Mouse (Mus musculus): ENCODE data around the gene Osbpl9. TPM values are rescaled to one million over a fixed set of nuclear protein-coding genes. Genes with fewer than 3 reads are reported as not detected.

Osbpl9 gene
- polyA plus RNA-seq, 1 experiment from 2014 or later, result 60.0 TPM

DNA sequence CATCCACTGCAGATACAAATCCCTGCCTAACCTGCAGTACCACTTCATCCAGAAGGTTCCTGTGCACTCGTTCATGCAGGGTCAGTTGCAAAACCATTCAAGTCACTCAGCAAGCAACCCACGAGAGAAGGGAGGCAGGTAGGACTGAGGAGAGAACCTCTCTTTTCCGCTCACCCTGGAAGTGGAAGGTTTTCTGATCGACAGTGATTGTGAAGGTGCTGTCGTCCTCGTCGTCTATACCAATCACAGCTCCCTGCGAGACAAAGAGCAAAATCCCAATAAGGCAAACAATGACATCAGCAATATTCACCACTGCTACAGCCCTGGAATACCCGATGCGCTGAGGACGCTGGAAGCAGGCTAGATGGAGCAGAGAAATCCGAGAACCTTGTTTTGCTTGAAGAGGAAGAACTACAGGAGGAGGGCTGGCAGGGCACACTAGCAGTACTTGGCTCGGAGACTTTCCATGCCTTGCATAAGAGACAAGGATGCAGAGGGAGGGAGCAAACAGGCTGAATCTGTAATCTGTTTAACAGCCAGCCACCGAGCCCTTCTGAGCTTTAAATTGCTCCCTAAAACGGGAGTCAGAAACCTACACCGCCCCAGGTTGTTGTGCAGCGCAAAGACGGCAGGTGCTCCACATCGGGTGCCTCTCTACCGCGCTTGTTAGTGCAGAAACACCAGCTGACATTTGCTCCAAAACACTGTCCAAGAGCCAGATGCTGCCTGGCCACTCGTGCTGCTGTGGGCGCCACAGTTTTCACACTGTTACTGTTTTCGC is 45.4 kb downstream of the Osbpl9 start:
- H3K9ac ChIP-seq, result no peak overlapping the region
- ATAC-seq (ENCODE audit: insufficient read depth) (peak; percentile 64), DNase-seq (peak; percentile 57)

DNA sequence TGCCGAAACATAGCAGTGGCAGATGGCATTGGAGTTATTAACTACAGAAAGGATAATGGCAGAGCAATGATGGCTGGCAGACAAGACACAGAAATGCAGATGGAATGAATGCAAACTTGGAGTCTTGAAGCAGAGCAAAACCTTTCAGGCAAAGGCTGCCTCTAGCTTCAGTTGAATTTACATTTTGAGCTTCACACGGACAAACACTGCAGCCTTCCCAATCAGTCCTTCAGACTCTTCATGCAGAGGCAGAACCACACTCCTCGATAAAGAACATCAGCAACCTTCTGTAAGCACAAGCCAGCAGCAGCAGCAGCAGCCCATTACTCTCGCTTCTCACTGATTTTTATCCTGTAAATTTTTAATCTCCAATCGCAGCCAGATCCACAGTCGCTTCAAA is 46.0 kb downstream of the Osbpl9 start:
- H3K27ac ChIP-seq (ENCODE audit: low read depth), result no peak overlapping the region
- 0 out of 2 replicates have a peak, but pooled peaks cover 3% of the 10 kb centered on the region for H3K4me1 ChIP-seq (ENCODE audit: insufficient read depth)
- H3K9ac ChIP-seq, result 0 out of 2 replicates have a peak overlapping the region, but pooled peaks have one; percentile 4
- no peaks in the 10 kb centered on the region for H3K36me3 ChIP-seq (ENCODE audit: insufficient read depth)
- no peak overlapping the region for H3K4me3 ChIP-seq (ENCODE audit: low read depth, low read length)
- no peak overlapping the region for H3K4me2 ChIP-seq
- H3K9me3 ChIP-seq (ENCODE audit: low read depth, low read length), result no peaks in the 10 kb centered on the region
- no peak for TF ChIP-seq CTCF (IDR thresholded peaks at IDR 0.05; ENCODE audit: low read depth)
- ATAC-seq (ENCODE audit: insufficient read depth) (no peak), DNase-seq (no peak)
- 67% methylated on average over 6 of the region's 6 CpGs for WGBS
- no peaks in the 10 kb centered on the region for H3K27me3 ChIP-seq (ENCODE audit: insufficient read depth, low read length)

More for the DNA sequence above, 45.4 kb downstream of the Osbpl9 start:
- Histone ChIP-seq H3K4me3 (ENCODE audit: low read depth, low read length) (no peak overlapping the region; the same call in 1 of the 2 replicates), H3K4me2 (peak overlapping the region; percentile 42), H3K27ac (ENCODE audit: low read depth) (no peak overlapping the region), H3K36me3 (ENCODE audit: insufficient read depth) (no peaks in the 10 kb centered on the region), H3K27me3 (ENCODE audit: insufficient read depth, low read length) (no peaks in the 10 kb centered on the region), H3K4me1 (ENCODE audit: insufficient read depth) (0 out of 2 replicates have a peak, but pooled peaks cover 3% of the 10 kb centered on the region), H3K9me3 (ENCODE audit: low read depth, low read length) (no peaks in the 10 kb centered on the region)
- TF ChIP-seq CTCF (IDR thresholded peaks at IDR 0.05; ENCODE audit: low read depth), result no peak
- WGBS, result 17% methylated on average over 24 of the region's 24 CpGs

DNA sequence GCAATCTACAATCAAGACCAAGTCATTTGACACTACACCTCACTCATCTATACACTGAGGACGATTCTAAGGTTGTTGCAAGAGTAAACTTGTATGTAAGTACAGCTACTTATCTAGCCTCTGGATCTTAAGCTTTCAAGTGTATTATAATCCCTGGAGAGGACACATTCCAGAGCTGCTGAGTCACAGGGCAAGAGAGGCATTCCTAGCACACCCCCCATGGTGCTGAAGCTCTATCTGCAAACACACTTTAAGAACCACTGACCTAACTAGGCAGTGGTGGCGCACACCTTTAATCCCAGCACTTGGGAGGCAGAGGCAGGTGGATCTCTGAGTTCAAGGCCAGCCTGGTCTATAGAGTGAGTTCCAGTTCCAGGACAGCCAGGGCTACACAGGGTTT is 51.9 kb downstream of the Osbpl9 start:
- WGBS, result 56% methylated on average over 2 of the region's 2 CpGs
- no peak for DNase-seq

DNA sequence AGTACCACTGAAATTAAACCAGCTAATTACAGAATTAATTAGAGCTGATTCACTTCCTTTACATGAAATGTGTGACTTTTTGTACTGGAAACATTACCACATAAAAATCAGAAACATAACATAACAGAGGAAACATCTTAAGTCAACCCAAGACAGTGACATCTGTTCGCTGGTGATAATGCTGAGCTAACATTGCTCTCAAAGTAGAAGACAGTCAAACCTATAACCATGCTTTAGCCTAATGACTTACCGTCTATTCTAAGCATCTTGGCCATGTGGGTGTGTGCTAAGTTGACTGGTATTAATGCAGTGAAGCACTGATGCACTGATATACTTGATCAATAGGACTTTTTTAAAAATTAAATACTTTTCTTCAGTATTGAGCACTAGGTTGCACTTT is 52.7 kb downstream of the Osbpl9 start:
- Histone ChIP-seq H3K27ac (ENCODE audit: low read depth) (no peak overlapping the region), H3K27me3 (ENCODE audit: insufficient read depth, low read length) (no peaks in the 10 kb centered on the region), H3K4me3 (ENCODE audit: low read depth, low read length) (no peak overlapping the region), H3K4me2 (no peak overlapping the region), H3K36me3 (ENCODE audit: insufficient read depth) (no peaks in the 10 kb centered on the region), H3K9me3 (ENCODE audit: low read depth, low read length) (no peaks in the 10 kb centered on the region), H3K9ac (no peak overlapping the region), H3K4me1 (ENCODE audit: insufficient read depth) (no peaks in the 10 kb centered on the region)
- no peak for DNase-seq
- no peak for ATAC-seq (ENCODE audit: insufficient read depth)
- WGBS, result 78% methylated on average over 2 of the region's 2 CpGs
- no peak for TF ChIP-seq CTCF (IDR thresholded peaks at IDR 0.05; ENCODE audit: low read depth)

More for the DNA sequence above, 51.9 kb downstream of the Osbpl9 start:
- H3K4me1 ChIP-seq (ENCODE audit: insufficient read depth), result no peaks in the 10 kb centered on the region
- no peaks in the 10 kb centered on the region for H3K27me3 ChIP-seq (ENCODE audit: insufficient read depth, low read length)
- H3K9ac ChIP-seq, result no peak overlapping the region
- ATAC-seq (ENCODE audit: insufficient read depth), result no peak
- H3K4me2 ChIP-seq, result no peak overlapping the region
- H3K9me3 ChIP-seq (ENCODE audit: low read depth, low read length), result no peaks in the 10 kb centered on the region
- no peaks in the 10 kb centered on the region for H3K36me3 ChIP-seq (ENCODE audit: insufficient read depth)
- H3K27ac ChIP-seq (ENCODE audit: low read depth), result no peak overlapping the region
- TF ChIP-seq CTCF (IDR thresholded peaks at IDR 0.05; ENCODE audit: low read depth), result no peak
- H3K4me3 ChIP-seq (ENCODE audit: low read depth, low read length), result no peak overlapping the region

DNA sequence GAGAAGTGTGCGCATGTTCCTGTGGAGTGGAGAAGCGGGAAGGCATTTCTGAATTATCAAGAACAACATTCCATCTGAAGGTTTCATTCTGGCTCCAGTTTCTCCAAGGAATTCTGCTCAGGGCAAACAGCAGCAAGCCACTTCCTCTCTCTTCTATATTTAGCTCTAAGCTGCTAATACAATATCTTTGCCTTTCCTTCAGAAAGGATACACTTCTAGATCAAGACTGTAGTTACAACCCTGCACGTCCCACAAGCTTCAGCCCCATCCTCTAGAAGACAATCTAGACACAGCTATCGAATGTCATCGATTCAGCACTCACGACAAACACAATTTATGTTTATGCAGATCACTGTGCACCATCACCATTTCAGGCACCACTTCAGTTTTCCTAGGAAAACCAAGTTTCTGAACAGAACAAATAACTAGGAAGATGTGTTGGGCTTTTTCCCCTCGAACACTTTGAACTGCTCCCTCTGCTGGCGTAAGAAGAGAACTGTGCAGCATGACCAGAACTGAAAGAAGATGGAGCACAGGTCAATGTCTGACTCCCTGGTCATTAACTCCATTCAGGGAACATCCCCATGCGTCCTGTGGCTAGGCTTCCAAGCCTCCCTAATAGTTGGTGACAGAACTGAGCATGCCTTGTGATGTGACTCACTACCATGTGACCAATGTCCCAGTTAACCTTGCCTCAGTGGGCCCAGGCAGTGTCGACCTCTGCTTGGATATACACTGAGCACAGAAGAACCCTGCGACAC is 54.6 kb downstream of the Osbpl9 start:
- Histone ChIP-seq H3K36me3 (ENCODE audit: insufficient read depth) (no peaks in the 10 kb centered on the region), H3K4me3 (ENCODE audit: low read depth, low read length) (no peak overlapping the region), H3K4me1 (ENCODE audit: insufficient read depth) (no peaks in the 10 kb centered on the region), H3K9me3 (ENCODE audit: low read depth, low read length) (no peaks in the 10 kb centered on the region), H3K27ac (ENCODE audit: low read depth) (peak overlapping the region; percentile 78), H3K9ac (no peak overlapping the region), H3K27me3 (ENCODE audit: insufficient read depth, low read length) (no peaks in the 10 kb centered on the region), H3K4me2 (peak overlapping the region; percentile 37; the same call in 1 of the 2 replicates)
- peak; percentile 86 for TF ChIP-seq CTCF (IDR thresholded peaks at IDR 0.05; ENCODE audit: low read depth)
- DNase-seq, result peak; percentile 89
- peak; percentile 64; the same call in 1 of the 2 replicates for ATAC-seq (ENCODE audit: insufficient read depth)
- 40% methylated on average over 11 of the region's 11 CpGs for WGBS

DNA sequence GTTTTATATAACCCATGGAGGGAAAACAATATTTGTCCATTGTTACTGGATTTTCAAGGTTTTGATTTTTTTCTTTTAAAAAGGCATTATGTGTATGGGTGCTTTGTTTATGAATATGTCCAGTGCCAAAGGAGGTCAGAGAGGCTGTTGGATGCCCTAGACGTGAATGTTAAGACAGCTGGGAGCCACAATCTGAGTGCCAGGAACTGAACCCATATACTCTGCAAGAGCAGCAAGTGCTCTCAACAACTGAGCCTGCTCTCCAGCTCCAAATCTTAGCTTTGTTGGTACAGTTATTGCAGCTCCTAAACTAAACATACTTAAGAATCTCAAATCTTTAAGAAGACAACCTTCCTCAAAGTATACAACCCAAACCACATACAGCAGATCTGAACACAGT is 59.0 kb downstream of the Osbpl9 start:
- ATAC-seq (ENCODE audit: insufficient read depth) (no peak), DNase-seq (no peak)
- TF ChIP-seq CTCF (IDR thresholded peaks at IDR 0.05; ENCODE audit: low read depth), result no peak
- H3K27ac ChIP-seq (ENCODE audit: low read depth), result no peak overlapping the region
- H3K4me2 ChIP-seq, result no peak overlapping the region
- H3K9ac ChIP-seq, result no peak overlapping the region
- no peaks in the 10 kb centered on the region for H3K4me1 ChIP-seq (ENCODE audit: insufficient read depth)
- no peaks in the 10 kb centered on the region for H3K27me3 ChIP-seq (ENCODE audit: insufficient read depth, low read length)
- H3K36me3 ChIP-seq (ENCODE audit: insufficient read depth), result no peaks in the 10 kb centered on the region
- H3K9me3 ChIP-seq (ENCODE audit: low read depth, low read length), result no peaks in the 10 kb centered on the region
- WGBS, result 46% methylated on average over 1 of the region's 1 CpGs
- no peak overlapping the region for H3K4me3 ChIP-seq (ENCODE audit: low read depth, low read length)

DNA sequence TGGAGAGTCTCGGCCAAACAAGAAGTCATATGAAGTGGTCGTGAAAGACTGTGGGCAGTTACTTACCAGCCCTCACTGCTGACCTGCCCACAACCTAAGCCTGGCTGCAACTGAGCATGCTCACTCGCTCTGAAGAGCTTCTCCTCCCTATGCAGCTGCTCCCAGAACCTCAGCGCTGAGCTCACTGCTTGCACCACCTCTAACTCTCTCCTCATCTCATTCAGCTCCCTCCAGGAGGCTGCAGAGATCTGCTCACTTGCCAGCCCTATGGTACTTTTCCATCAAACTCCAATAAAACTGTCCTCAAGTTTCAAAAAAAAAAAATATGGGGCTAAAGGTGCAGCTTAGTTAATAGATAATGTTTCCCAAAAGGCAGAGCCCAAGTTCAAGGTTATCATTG is 63.5 kb downstream of the Osbpl9 start:
- H3K27ac ChIP-seq (ENCODE audit: low read depth), result no peak overlapping the region
- no peak for TF ChIP-seq CTCF (IDR thresholded peaks at IDR 0.05; ENCODE audit: low read depth)
- WGBS, result 34% methylated on average over 4 of the region's 4 CpGs
- no peaks in the 10 kb centered on the region for H3K4me1 ChIP-seq (ENCODE audit: insufficient read depth)
- H3K36me3 ChIP-seq (ENCODE audit: insufficient read depth), result no peaks in the 10 kb centered on the region
- no peak overlapping the region for H3K4me3 ChIP-seq (ENCODE audit: low read depth, low read length)
- no peak overlapping the region for H3K9ac ChIP-seq
- ATAC-seq (ENCODE audit: insufficient read depth) (no peak), DNase-seq (no peak)
- no peaks in the 10 kb centered on the region for H3K27me3 ChIP-seq (ENCODE audit: insufficient read depth, low read length)
- H3K4me2 ChIP-seq, result no peak overlapping the region
- no peaks in the 10 kb centered on the region for H3K9me3 ChIP-seq (ENCODE audit: low read depth, low read length)
